Mouse (Mus musculus) midbrain, embryonic 13.5 days (tissue): Measurements from ENCODE around the gene Enoph1. TPM values are rescaled to one million over a fixed set of nuclear protein-coding genes. Genes with fewer than 3 reads are reported as not detected.

Experiments used
- ATAC-seq: fragments of 200-750 bp; cut with Nextera tagmentation; 2 replicates; pipeline ENCODE4 v1.8.0; 2017; ENCODE audit warnings: mild to moderate bottlenecking, moderate TSS enrichment, moderate library complexity
- H3K27ac ChIP-seq: fragments of 300-500 bp; sonication (generic); 2 replicates; pipeline ENCODE4 v1.5.1; 2015; ENCODE audit warnings: inconsistent platforms, mild to moderate bottlenecking, moderate library complexity
- H3K27me3 ChIP-seq: fragments of 300-500 bp; sonication (generic); 2 replicates; pipeline ENCODE4 v1.6.1; 2015; ENCODE audit warnings: mild to moderate bottlenecking, inconsistent platforms
- H3K36me3 ChIP-seq: fragments of 300-500 bp; sonication (generic); 2 replicates; pipeline ENCODE4 v1.6.1; 2015; ENCODE audit warnings: mild to moderate bottlenecking, inconsistent platforms
- H3K4me1 ChIP-seq: fragments of 300-500 bp; sonication (generic); replicated peaks from 2 replicates; pipeline ENCODE4 v1.6.1; 2015; ENCODE audit warnings: inconsistent platforms
- H3K4me2 ChIP-seq: fragments of 300-500 bp; sonication (generic); replicated peaks from 2 replicates; pipeline ENCODE4 v1.6.1; 2015; ENCODE audit warnings: moderate library complexity, mild to moderate bottlenecking, inconsistent platforms
- H3K4me3 ChIP-seq: fragments of 300-500 bp; sonication (generic); replicated peaks from 2 replicates; pipeline ENCODE4 v1.5.1; 2015; ENCODE audit warnings: mild to moderate bottlenecking, inconsistent platforms
- H3K9ac ChIP-seq: fragments of 300-500 bp; sonication (generic); replicated peaks from 2 replicates; pipeline ENCODE4 v1.6.1; 2015; ENCODE audit warnings: mild to moderate bottlenecking, inconsistent platforms
- H3K9me3 ChIP-seq: fragments of 300-500 bp; sonication (generic); 2 replicates; pipeline ENCODE4 v1.6.1; 2016; ENCODE audit warnings: mild to moderate bottlenecking, inconsistent platforms
- WGBS: fragments of 180-500 bp; shearing (Covaris S2); methylation state at CpG from one replicate; pipeline ENCODE4 v1.1.7; 2015; 5-methylcytosine and 5-hydroxymethylcytosine counted together
- polyA plus RNA-seq: library from polyadenylated mRNA; unstranded; fragments of >200 nt; fragmentation: Nextera tagmentation; extraction: Ambion mirVana; gene quantifications from 2 replicates; pipeline ENCODE4 v1.2.1, GENCODE M21; 2015

Gene Enoph1
- polyA plus RNA-seq, 1 experiment from 2014 or later, result 39.4 TPM

- H3K27ac ChIP-seq, result 0 out of 2 replicates have a peak overlapping the region, but pooled peaks have one; percentile 14
- no peaks in the 10 kb centered on the region for H3K9me3 ChIP-seq
- peaks cover 44% of the 10 kb centered on the region for H3K36me3 ChIP-seq
- no peaks in the 10 kb centered on the region for H3K27me3 ChIP-seq
- H3K4me2 ChIP-seq, result no peak overlapping the region
- peaks cover 24% of the 10 kb centered on the region for H3K4me1 ChIP-seq
- H3K4me3 ChIP-seq, result no peak overlapping the region
- no peak overlapping the region for H3K9ac ChIP-seq
- 58% methylated on average over 6 of the region's 6 CpGs for whole genome bisulfite sequencing
- ATAC-seq, result no peak
Measured at GRCm38 (mm10) chr5:100059326-100059725, 19.5 kb downstream of the Enoph1 start.

- peaks cover 59% of the 10 kb centered on the region for H3K36me3 ChIP-seq
- no peak for ATAC-seq
- no peak overlapping the region for H3K4me3 ChIP-seq
Measured at GRCm38 (mm10) chr5:100060876-100061275, 21.1 kb downstream of the Enoph1 start.

DNA sequence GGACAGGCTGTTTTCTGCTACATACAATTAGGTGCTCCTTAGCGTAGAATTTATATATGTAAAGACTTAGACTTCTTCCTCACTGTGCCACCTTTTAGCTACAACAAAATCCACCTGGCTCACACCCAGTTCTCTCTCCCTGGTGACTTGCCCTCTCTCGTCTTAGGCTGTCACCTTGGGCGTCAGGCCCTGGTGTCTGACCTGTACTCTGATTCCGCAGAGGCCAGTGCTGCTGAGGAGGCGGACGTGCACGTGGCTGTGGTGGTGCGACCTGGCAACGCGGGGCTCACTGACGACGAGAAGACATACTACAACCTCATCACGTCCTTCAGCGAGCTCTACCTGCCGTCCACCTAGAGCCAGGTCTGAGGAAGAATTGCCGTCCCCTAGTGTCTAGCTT, 27.8 kb downstream of the Enoph1 start:
- no peak overlapping the region for H3K27ac ChIP-seq
- 94% methylated on average over 16 of the region's 16 CpGs for WGBS
- peaks cover 44% of the 10 kb centered on the region for H3K36me3 ChIP-seq
- H3K27me3 ChIP-seq, result no peaks in the 10 kb centered on the region
- H3K4me1 ChIP-seq, result peaks cover 7% of the 10 kb centered on the region; the same call in 1 of the 2 replicates
- H3K4me3 ChIP-seq, result no peak overlapping the region
- ATAC-seq, result no peak
- no peak overlapping the region for H3K4me2 ChIP-seq
- H3K9me3 ChIP-seq, result no peaks in the 10 kb centered on the region
- H3K9ac ChIP-seq, result no peak overlapping the region

More at GRCm38 (mm10) chr5:100060876-100061275, 21.1 kb downstream of the Enoph1 start:
- Histone ChIP-seq H3K9ac (no peak overlapping the region), H3K27ac (no peak overlapping the region), H3K9me3 (no peaks in the 10 kb centered on the region), H3K4me1 (peaks cover 17% of the 10 kb centered on the region), H3K27me3 (no peaks in the 10 kb centered on the region), H3K4me2 (no peak overlapping the region)
- 97% methylated on average over 14 of the region's 14 CpGs for WGBS

GRCm38 (mm10) chr5:100069526-100069925, 29.7 kb downstream of the Enoph1 start:
- Histone ChIP-seq H3K9ac (no peak overlapping the region), H3K27me3 (no peaks in the 10 kb centered on the region), H3K4me3 (no peak overlapping the region), H3K4me1 (peaks cover 10% of the 10 kb centered on the region; the same call in 1 of the 2 replicates), H3K9me3 (no peaks in the 10 kb centered on the region), H3K27ac (no peak overlapping the region), H3K36me3 (peaks cover 40% of the 10 kb centered on the region), H3K4me2 (no peak overlapping the region)
- ATAC-seq, result no peak
- WGBS, result 94% methylated on average over 2 of the region's 2 CpGs

DNA sequence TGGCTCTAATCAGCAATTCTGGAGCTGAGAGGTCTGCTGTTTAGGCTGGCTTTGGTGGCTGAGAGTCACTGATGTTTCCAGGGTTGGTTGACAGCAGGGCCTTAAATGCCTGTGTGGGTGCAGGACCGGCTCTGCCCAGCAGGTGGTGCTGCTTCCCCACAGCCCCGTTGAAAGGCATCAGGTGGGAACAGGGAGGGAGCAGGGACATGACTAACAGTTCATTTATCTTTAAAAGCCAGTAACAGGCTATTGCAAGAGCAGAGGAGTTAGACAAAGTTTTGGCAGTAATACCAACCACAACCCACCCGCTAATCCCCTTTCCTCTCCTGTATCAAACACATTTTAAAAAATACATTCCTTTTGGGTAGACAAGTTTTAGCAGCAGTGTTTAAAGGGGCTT, 30.5 kb downstream of the Enoph1 start:
- Histone ChIP-seq H3K4me1 (peaks cover 10% of the 10 kb centered on the region; the same call in 1 of the 2 replicates), H3K4me2 (no peak overlapping the region), H3K9me3 (no peaks in the 10 kb centered on the region), H3K27me3 (no peaks in the 10 kb centered on the region), H3K4me3 (no peak overlapping the region), H3K9ac (no peak overlapping the region), H3K36me3 (peaks cover 33% of the 10 kb centered on the region), H3K27ac (no peak overlapping the region)
- WGBS, result 33% methylated on average over 3 of the region's 3 CpGs
- ATAC-seq, result peak; percentile 59; the same call in 1 of the 2 replicates

GRCm38 (mm10) chr5:100071541-100071940, 31.8 kb downstream of the Enoph1 start:
- Histone ChIP-seq H3K27ac (no peak overlapping the region), H3K9ac (no peak overlapping the region), H3K4me2 (no peak overlapping the region), H3K36me3 (peaks cover 26% of the 10 kb centered on the region), H3K27me3 (no peaks in the 10 kb centered on the region), H3K4me3 (no peak overlapping the region), H3K9me3 (no peaks in the 10 kb centered on the region), H3K4me1 (peaks cover 10% of the 10 kb centered on the region; the same call in 1 of the 2 replicates)
- ATAC-seq, result no peak
- WGBS, result 91% methylated on average over 5 of the region's 5 CpGs

DNA sequence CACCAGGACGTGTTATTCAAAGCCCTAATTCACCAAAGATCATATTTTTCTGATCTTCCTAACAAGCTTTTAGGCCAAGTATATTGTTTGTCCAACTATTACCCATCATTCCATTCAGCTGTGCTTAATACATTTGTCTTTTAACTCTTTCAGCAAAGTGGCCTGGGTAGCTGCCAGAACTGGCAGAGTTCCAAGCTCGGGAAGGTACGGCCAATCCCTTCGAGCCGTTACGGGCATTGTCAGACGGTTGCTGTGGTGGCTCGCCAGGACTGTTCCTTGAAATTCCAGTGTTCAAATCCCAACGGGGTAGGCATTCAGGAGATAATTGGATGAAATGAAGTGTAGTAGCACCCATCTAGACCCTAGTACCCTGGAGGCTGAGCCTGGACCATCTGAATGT, 32.8 kb downstream of the Enoph1 start:
- 62% methylated on average over 9 of the region's 9 CpGs for WGBS
- Histone ChIP-seq H3K27ac (no peak overlapping the region), H3K4me2 (no peak overlapping the region), H3K4me1 (peaks cover 10% of the 10 kb centered on the region; the same call in 1 of the 2 replicates), H3K4me3 (no peak overlapping the region), H3K9ac (no peak overlapping the region), H3K36me3 (peaks cover 25% of the 10 kb centered on the region), H3K9me3 (no peaks in the 10 kb centered on the region), H3K27me3 (no peaks in the 10 kb centered on the region)
- no peak for ATAC-seq

DNA sequence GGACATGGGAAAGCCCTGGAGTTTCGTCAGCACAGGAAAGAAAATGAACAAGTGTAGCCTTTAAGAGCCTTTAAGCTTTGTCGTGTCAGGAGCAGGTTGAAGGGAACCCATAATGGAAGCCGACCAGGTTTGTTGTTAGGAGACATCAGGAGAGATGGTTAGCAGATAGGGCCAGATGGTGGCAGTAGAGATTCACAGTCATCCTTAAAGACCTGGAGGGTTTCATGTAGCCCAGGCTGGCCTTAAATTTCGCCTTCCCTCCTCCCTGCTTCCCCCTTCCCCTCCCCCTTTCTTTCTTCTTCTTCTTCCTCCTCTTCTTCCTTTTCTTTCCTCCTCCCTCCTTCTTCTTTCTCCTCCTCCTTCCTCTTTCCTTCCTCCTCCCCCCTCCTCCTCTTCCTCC, 34.8 kb downstream of the Enoph1 start:
- no peak overlapping the region for H3K27ac ChIP-seq
- no peak overlapping the region for H3K4me2 ChIP-seq
- H3K9me3 ChIP-seq, result no peaks in the 10 kb centered on the region
- no peak overlapping the region for H3K4me3 ChIP-seq
- no peak overlapping the region for H3K9ac ChIP-seq
- ATAC-seq, result no peak
- H3K27me3 ChIP-seq, result no peaks in the 10 kb centered on the region
- H3K36me3 ChIP-seq, result peaks cover 12% of the 10 kb centered on the region
- peaks cover 22% of the 10 kb centered on the region; the same call in 1 of the 2 replicates for H3K4me1 ChIP-seq
- 56% methylated on average over 4 of the region's 4 CpGs for WGBS

- Histone ChIP-seq H3K9ac (peak overlapping the region; percentile 52; the same call in 1 of the 2 replicates), H3K9me3 (no peaks in the 10 kb centered on the region), H3K4me1 (peaks cover 27% of the 10 kb centered on the region), H3K4me2 (peak overlapping the region; percentile 51), H3K4me3 (peak overlapping the region; percentile 35), H3K36me3 (no peaks in the 10 kb centered on the region), H3K27ac (no peak overlapping the region), H3K27me3 (no peaks in the 10 kb centered on the region)
- ATAC-seq, result peak; percentile 51
- 31% methylated on average over 36 of the region's 36 CpGs for WGBS
Measured at GRCm38 (mm10) chr5:100079040-100079930, 39.5 kb downstream of the Enoph1 start.

- peaks cover 28% of the 10 kb centered on the region for H3K4me1 ChIP-seq
- peak overlapping the region; percentile 35; the same call in 1 of the 2 replicates for H3K4me3 ChIP-seq
- H3K27me3 ChIP-seq, result no peaks in the 10 kb centered on the region
- 81% methylated on average over 8 of the region's 8 CpGs for WGBS
- peak overlapping the region; percentile 51 for H3K4me2 ChIP-seq
- no peak overlapping the region for H3K9ac ChIP-seq
- no peaks in the 10 kb centered on the region for H3K36me3 ChIP-seq
- 0 out of 2 replicates have a peak, but pooled peaks have one; percentile 22 for ATAC-seq
- H3K27ac ChIP-seq, result no peak overlapping the region
- no peaks in the 10 kb centered on the region for H3K9me3 ChIP-seq
Measured at GRCm38 (mm10) chr5:100079931-100080275, 40.1 kb downstream of the Enoph1 start.

DNA sequence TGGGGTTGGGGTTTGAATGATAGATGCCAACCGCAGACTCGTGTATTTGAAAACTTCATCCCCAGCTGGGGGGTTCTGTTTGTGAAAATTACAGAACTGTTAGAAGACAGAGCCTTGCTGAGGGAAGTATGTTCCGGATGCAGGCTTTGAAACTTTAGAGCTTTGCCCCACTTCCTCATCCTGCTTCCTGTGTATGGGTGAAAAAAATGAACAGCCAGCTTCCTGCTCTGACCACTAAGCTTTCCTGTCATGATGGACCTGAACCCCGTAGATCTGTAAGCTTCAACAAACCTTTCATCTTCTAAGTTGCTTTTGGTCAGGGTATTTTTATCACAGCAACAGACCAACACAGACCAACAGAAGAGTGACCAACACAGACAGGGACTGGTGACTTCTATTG, 42.2 kb downstream of the Enoph1 start:
- H3K4me1 ChIP-seq, result peaks cover 28% of the 10 kb centered on the region
- no peak overlapping the region for H3K4me2 ChIP-seq
- H3K36me3 ChIP-seq, result no peaks in the 10 kb centered on the region
- 89% methylated on average over 4 of the region's 4 CpGs for WGBS
- no peak for ATAC-seq
- no peak overlapping the region for H3K4me3 ChIP-seq
- H3K9me3 ChIP-seq, result no peaks in the 10 kb centered on the region
- no peaks in the 10 kb centered on the region for H3K27me3 ChIP-seq
- no peak overlapping the region for H3K9ac ChIP-seq
- no peak overlapping the region for H3K27ac ChIP-seq

DNA sequence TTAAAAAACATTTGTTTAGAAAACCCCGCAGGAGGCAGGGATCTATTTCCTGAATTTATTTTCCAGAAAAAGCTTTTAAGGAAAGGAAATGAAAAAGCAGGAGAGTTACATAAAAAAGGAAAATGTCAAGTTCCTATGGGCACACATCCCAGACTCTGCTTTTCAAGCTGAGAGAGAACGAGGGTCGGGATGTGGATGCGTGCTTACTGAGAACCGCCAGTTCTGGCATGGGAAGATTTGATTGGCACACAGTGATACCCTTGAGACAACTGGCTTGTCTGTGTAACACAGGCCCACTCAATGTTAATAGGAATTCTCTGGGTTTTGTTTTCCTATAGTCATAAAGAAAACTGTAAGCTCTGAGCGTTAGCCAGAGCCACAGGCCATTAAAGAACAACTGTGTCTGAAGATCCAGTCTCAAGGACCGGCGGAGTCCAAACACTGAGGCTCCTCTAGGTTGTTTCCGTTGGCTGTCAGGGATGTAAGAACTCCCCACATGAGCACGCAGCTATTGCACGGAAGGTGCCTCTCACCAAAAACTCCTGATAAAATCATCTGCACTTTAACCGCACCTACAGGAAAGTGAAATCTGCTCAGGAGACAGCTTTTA, 44.3 kb downstream of the Enoph1 start:
- no peak overlapping the region for H3K4me3 ChIP-seq

More for the DNA sequence above, 44.3 kb downstream of the Enoph1 start:
- Histone ChIP-seq H3K4me1 (peaks cover 21% of the 10 kb centered on the region), H3K27me3 (no peaks in the 10 kb centered on the region), H3K4me2 (no peak overlapping the region), H3K36me3 (no peaks in the 10 kb centered on the region), H3K9ac (no peak overlapping the region), H3K27ac (no peak overlapping the region), H3K9me3 (no peaks in the 10 kb centered on the region)
- 64% methylated on average over 12 of the region's 12 CpGs for WGBS
- no peak; the same call in 1 of the 2 replicates for ATAC-seq
